Mouse (Mus musculus): ENCODE data around the gene Padi2.

DNA sequence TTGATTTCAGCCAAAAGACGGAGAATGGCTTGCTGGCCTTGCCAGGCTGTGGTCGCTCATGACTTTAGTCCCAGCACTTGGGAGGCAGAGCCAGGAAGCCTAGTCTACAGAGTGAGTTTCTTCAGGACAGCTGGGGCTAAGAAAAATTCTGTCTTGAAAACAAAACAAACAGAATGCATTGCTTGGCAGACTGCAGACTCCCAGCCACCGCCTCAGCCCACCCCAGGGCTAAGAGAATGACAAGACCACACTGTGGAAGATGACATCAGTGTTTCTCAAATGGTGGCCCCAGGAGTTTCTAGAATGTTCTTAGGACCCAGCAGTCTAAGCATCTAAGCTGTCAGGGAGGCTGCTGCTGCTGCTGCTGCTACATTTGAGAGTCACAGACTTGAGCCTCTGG is 9.1 kb downstream of the Padi2 start:
- TF ChIP-seq CTCF (IDR thresholded peaks at IDR 0.05; ENCODE audit: borderline replicate concordance, extremely low read depth, insufficient read depth, insufficient read length), result no peak
- no peak for TF ChIP-seq POLR2A (IDR thresholded peaks at IDR 0.05; ENCODE audit: borderline replicate concordance, extremely low read depth, insufficient read depth, insufficient read length, poor library complexity, severe bottlenecking)
